Mouse (Mus musculus) embryonic fibroblast, embryonic 13.5 days (primary cell): ENCODE data around the gene Epo. TPM values are rescaled to one million over a fixed set of nuclear protein-coding genes. Genes with fewer than 3 reads are reported as not detected.

Source experiments
- H3K27ac ChIP-seq: 2 replicates; pipeline ENCODE4 v1.5.1; 2012; ENCODE audit warnings: low read length, control low read depth, inconsistent platforms; ENCODE audit not compliant: insufficient read depth
- H3K4me1 ChIP-seq: 2 replicates; pipeline ENCODE4 v1.6.1; 2011; ENCODE audit warnings: low read length; ENCODE audit not compliant: control insufficient read depth, insufficient read depth
- H3K4me3 ChIP-seq: 2 replicates; pipeline ENCODE4 v1.5.1; 2011; ENCODE audit warnings: mild to moderate bottlenecking, control low read depth, low read length; ENCODE audit not compliant: insufficient read depth
- CTCF ChIP-seq: IDR thresholded peaks from 2 replicates; pipeline ENCODE4 v1.5.1; 2011; ENCODE audit warnings: mild to moderate bottlenecking, control low read depth, low read length, moderate library complexity, borderline replicate concordance; ENCODE audit not compliant: insufficient read depth
- POLR2A ChIP-seq: IDR thresholded peaks from 2 replicates; pipeline ENCODE4 v1.6.1; 2011; ENCODE audit warnings: low read depth, mild to moderate bottlenecking, control low read depth, low read length, moderate library complexity
- polyA plus RNA-seq: library from polyadenylated mRNA; stranded (reverse); fragments of >200 nt; gene quantifications from 2 replicates; pipeline ENCODE4 v1.2.4, GENCODE M21; 2011; ENCODE audit warnings: low read depth; ENCODE audit not compliant: missing spikeins, insufficient read length

Gene Epo
- polyA plus RNA-seq, 1 experiment: not detected

GRCm38 (mm10) chr5:137511706-137512105 lies 21.3 kb downstream of the Epo start:
- peak overlapping the region; percentile 73 for H3K4me3 ChIP-seq
- TF ChIP-seq CTCF (no peak), POLR2A (no peak)
- no peak overlapping the region for H3K27ac ChIP-seq

DNA sequence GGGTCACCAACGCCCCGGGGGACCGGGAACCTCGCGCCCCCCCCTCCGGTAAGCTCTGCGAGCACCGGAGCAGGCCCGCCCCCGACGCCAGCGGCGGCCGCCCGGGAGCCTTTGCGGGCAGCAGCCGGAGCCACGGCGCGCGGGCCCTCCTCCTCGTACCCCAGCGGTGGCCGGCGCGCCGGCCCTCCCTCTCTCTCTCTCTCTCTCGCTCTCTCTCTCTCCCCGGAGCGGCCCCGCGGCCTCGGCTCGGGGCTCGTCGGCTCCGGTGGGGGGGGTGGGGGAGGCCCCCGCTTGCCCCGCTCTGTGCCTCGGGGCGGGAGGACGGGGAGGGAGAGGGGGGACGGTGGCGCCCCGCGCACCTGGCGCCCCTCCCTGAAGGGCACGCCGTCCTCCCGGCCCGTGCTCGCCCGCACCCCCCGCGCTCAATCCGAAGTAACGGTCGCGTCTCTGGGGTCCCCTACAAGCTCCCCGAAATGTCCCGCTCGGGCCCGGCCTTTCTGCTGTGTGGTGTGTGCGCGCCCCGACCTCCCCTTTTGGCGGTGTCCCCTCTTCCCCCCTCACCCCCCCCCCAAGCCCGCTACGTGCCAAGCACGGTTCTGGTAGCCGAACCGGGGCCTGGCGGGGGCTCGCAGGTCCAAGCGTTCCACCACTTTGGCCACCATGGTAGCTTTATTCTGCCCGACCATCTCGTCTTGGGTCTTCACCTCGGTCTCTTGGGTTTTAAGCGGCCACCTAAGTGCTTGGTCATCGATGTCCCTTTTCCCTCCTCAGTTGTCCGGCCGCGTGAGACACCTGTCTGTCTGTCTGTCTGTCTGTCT lies 22.3 kb downstream of the Epo start:
- TF ChIP-seq POLR2A: no peak
- no peak for TF ChIP-seq CTCF
- H3K4me1 ChIP-seq: peaks cover 4% of the 10 kb centered on the region; the same call in 1 of the 2 replicates
- no peak overlapping the region for H3K27ac ChIP-seq

More at GRCm38 (mm10) chr5:137511706-137512105, 21.3 kb downstream of the Epo start:
- H3K4me1 ChIP-seq: peaks cover 4% of the 10 kb centered on the region; the same call in 1 of the 2 replicates

DNA sequence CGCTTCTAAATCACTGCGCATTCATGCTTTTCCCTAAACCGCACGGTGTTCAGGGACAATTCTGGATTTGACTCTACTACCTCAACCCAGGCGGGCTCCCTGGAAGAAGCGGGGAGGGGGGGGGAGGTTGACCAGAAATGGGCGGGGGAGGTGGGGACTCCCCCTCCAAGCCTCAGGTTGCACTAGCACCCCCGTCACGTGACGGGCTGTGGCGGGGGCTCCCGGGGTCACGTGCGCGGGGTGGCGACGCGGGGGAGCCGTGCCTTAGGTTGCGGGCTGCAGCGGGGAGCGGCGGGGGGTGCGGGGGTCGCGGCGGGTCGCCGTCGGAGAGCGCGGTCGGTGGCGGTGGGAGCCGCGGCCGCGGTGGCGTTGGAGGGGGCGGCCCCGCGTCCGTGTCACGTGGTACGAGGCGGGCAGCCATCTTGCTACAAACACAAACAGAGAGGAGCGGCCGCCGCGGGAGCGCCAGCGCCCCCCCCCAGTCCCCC lies 23.0 kb downstream of the Epo start:
- no peak overlapping the region for H3K27ac ChIP-seq
- peak overlapping the region; percentile 46 for H3K4me3 ChIP-seq
- peaks cover 4% of the 10 kb centered on the region; the same call in 1 of the 2 replicates for H3K4me1 ChIP-seq
- TF ChIP-seq POLR2A (peak; percentile 40; the same call in 1 of the 2 replicates), CTCF (no peak)

More for the DNA sequence above, 22.3 kb downstream of the Epo start:
- peak overlapping the region; percentile 73 for H3K4me3 ChIP-seq

DNA sequence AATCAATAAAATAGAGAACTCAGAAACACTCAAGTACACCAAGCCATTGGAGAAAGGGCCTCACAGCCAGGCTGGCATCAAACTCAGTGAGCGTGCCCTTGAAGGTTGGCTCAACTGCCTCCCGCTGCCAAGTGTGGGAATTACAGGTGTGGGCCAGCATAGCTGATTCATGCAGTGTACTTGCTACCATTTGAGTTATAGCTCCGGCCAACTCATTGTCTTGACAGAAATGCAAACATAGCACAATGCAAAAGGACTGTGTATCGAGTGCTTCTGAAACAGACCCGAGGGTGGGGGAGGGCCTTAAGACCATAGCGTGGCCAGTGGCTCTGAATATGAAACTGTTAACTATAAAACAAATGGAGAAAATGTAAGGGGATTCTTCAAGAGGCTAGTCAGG lies 29.0 kb downstream of the Epo start:
- H3K4me1 ChIP-seq: peaks cover 4% of the 10 kb centered on the region; the same call in 1 of the 2 replicates
- TF ChIP-seq POLR2A (no peak), CTCF (peak; percentile 7; the same call in 1 of the 2 replicates)
- no peak overlapping the region for H3K27ac ChIP-seq
- H3K4me3 ChIP-seq: no peak overlapping the region

- peaks cover 4% of the 10 kb centered on the region; the same call in 1 of the 2 replicates for H3K4me1 ChIP-seq
- TF ChIP-seq POLR2A (peak; percentile 62), CTCF (peak; percentile 66)
- peak overlapping the region; percentile 69 for H3K27ac ChIP-seq
- H3K4me3 ChIP-seq: peak overlapping the region; percentile 47
These were observed 30.4 kb downstream of the Epo start for GRCm38 (mm10) chr5:137502667-137503110.

DNA sequence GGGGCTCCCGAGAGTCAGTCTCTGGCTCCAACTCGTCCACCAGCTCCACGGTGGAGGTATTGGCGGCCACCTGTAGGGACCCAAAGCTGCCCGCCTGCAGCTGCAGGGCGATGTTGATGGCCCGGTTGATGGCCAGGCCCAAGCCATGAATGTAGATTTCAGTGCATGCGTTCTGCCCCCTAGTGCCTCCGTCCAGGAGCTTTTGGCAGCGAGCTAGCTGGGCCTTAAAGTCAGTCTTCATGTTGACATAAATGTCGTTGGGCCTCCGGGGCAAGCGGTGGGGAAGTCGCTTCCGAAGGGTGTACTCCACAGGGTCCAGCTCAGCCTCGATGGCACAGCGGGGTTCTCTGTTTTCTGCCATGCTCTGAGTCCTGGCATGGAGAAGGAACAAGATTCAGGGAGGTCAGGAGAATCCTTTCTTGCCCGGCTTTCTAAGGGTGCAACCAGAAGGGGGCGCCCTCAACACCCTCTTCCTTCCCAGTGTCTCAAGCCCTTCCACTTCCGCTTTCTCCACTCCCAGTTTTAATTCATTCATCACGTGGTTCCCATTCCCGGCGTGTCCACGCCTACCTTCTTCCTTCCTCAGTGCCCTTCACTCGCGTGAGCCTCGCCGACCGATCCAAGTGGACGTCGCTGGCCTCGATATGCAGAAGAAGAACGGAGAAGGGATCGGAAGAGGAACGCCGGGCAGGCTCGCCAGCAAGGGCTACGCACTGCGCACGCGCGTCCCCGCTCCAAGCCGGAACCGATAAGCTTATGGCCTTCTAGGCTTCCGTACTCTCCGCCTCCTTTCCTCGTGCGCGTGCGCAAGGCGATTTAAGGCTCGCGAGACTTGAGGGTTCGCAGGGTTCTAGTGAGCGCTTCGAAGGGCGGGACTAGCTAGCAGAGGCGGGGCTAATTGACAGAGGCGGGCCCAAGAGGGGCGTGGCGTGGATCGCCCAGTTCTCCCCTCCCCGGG lies 31.1 kb downstream of the Epo start, which contains the start of gene Pop7:
Gene Pop7 (minus strand): TSS at position 810 of the 958 bp plus-strand sequence.
- peak; percentile 77 for TF ChIP-seq CTCF
- TF ChIP-seq POLR2A: peak; percentile 71
- peaks cover 4% of the 10 kb centered on the region; the same call in 1 of the 2 replicates for H3K4me1 ChIP-seq
- H3K4me3 ChIP-seq: peak within 1 kb of the TSS; percentile 75
- peak within 1 kb of the TSS; percentile 94 for H3K27ac ChIP-seq

GRCm38 (mm10) chr5:137500186-137500585 lies 32.9 kb downstream of the Epo start:
- TF ChIP-seq POLR2A (no peak; the same call in 1 of the 2 replicates), CTCF (no peak)
- Histone ChIP-seq H3K4me3 (no peak overlapping the region), H3K27ac (no peak overlapping the region), H3K4me1 (peaks cover 4% of the 10 kb centered on the region; the same call in 1 of the 2 replicates)

- TF ChIP-seq CTCF: no peak
These were observed 39.2 kb downstream of the Epo start for GRCm38 (mm10) chr5:137493831-137494230.

GRCm38 (mm10) chr5:137491559-137491958 lies 41.5 kb downstream of the Epo start:
- H3K4me1 ChIP-seq: no peaks in the 10 kb centered on the region

More at GRCm38 (mm10) chr5:137493831-137494230, 39.2 kb downstream of the Epo start:
- H3K4me3 ChIP-seq: no peak overlapping the region
- no peak overlapping the region for H3K27ac ChIP-seq
- H3K4me1 ChIP-seq: no peaks in the 10 kb centered on the region

More at GRCm38 (mm10) chr5:137491559-137491958, 41.5 kb downstream of the Epo start:
- Histone ChIP-seq H3K27ac (no peak overlapping the region), H3K4me3 (no peak overlapping the region)
- TF ChIP-seq POLR2A (no peak), CTCF (no peak)
